Mouse (Mus musculus) v-Abl transformed pro-B cells (cell line): ENCODE data around the gene Tmem54.

ENCODE experiments used
- in situ Hi-C, 2 experiments: fragments of 400-800 bp; cut with MboI; formaldehyde crosslinking; loops; one replicate each; pipeline ENCODE4 v1.15.1; 2025; ENCODE audit not compliant: unreplicated experiment in 2 of 2

The Tmem54 gene

GRCm38 (mm10) chr4:129086078-129086477, 19.3 kb upstream of the Tmem54 start:
- in situ Hi-C loops: loop anchor here (5.0 to 25.0 kb wide), 4 partner anchors 129 to 1724 kb away; partner anchors contain the start of genes Gjb4 (in 1 of the 2), Gjb5 (in 1 of the 2), Tlr12 (in 1 of the 2) and Zscan20 (in 1 of the 2)

GRCm38 (mm10) chr4:129087850-129088249, 17.5 kb upstream of the Tmem54 start:
- in situ Hi-C loops: loop anchor here (5.0 to 25.0 kb wide), 4 partner anchors 131 to 1726 kb away; partner anchors contain the start of genes Gjb4 (in 1 of the 2), Gjb5 (in 1 of the 2), Tlr12 (in 1 of the 2) and Zscan20 (in 1 of the 2)

GRCm38 (mm10) chr4:129095276-129095675, 10.1 kb upstream of the Tmem54 start:
- in situ Hi-C loops: loop anchor here (25.0 kb wide), 3 partner anchors 383 to 1733 kb away; partner anchors contain the start of genes Gjb4 (in 1 of the 2), Gjb5 (in 1 of the 2), Tlr12 (in 1 of the 2) and Zscan20 (in 1 of the 2)

GRCm38 (mm10) chr4:129097006-129097405, 8.3 kb upstream of the Tmem54 start:
- in situ Hi-C loops: loop anchor here (25.0 kb wide), 3 partner anchors 385 to 1735 kb away; partner anchors contain the start of genes Gjb4 (in 1 of the 2), Gjb5 (in 1 of the 2), Tlr12 (in 1 of the 2) and Zscan20 (in 1 of the 2)

GRCm38 (mm10) chr4:129102133-129102829, 3.1 kb upstream of the Tmem54 start:
- in situ Hi-C loops: no loop called here

- in situ Hi-C loops: no loop called here
These were observed 725 bp downstream of the Tmem54 start for GRCm38 (mm10) chr4:129106073-129106472.

- in situ Hi-C loops: no loop called here
These were observed 2.1 kb downstream of the Tmem54 start for GRCm38 (mm10) chr4:129107348-129107899.

GRCm38 (mm10) chr4:129108624-129109023, 3.3 kb downstream of the Tmem54 start:
- in situ Hi-C loops: no loop called here

GRCm38 (mm10) chr4:129110804-129111203, 5.5 kb downstream of the Tmem54 start:
- in situ Hi-C loops: no loop called here

GRCm38 (mm10) chr4:129111350-129111749, 6.0 kb downstream of the Tmem54 start:
- in situ Hi-C loops: no loop called here

GRCm38 (mm10) chr4:129112231-129112630, 6.9 kb downstream of the Tmem54 start:
- in situ Hi-C loops: no loop called here

- in situ Hi-C loops: no loop called here
These were observed 8.0 kb downstream of the Tmem54 start for GRCm38 (mm10) chr4:129113083-129113988.

GRCm38 (mm10) chr4:129116703-129117102, 11.4 kb downstream of the Tmem54 start:
- in situ Hi-C loops: no loop called here

- in situ Hi-C loops: no loop called here
These were observed 12.6 kb downstream of the Tmem54 start for GRCm38 (mm10) chr4:129117720-129118510.

- in situ Hi-C loops: no loop called here
These were observed 14.4 kb downstream of the Tmem54 start for GRCm38 (mm10) chr4:129119708-129120107.

GRCm38 (mm10) chr4:129120520-129121445, 15.4 kb downstream of the Tmem54 start:
- in situ Hi-C loops: no loop called here

GRCm38 (mm10) chr4:129121569-129122086, 16.3 kb downstream of the Tmem54 start, which contains the start of gene Hpca:
Hpca (minus strand) TSS chr4:129122036.
- in situ Hi-C loops: no loop called here

- in situ Hi-C loops: no loop called here
These were observed 16.8 kb downstream of the Tmem54 start for GRCm38 (mm10) chr4:129122107-129122506.
